8 mouse cellular contexts compared by ENCODE assay signal in genomic region chr12:59130249-59130648, GRCm38 (mm10). TPM values are rescaled to one million over a fixed set of nuclear protein-coding genes. Genes with fewer than 3 reads are reported as not detected.
DNase-seq lines count a peak whose midpoint lies in the region; ATAC-seq and TF ChIP-seq lines count a peak whose summit lies in the region.

No protein-coding gene starts in this region.

- peak overlapping the region; percentile 98 for H3K9ac ChIP-seq in MEL (ENCODE audit: control insufficient read depth, low read depth, low read length, poor library complexity, severe bottlenecking)
- H3K9ac ChIP-seq in hindbrain, embryonic 12.5 days, result peak overlapping the region; percentile 77; the same call in 1 of the 2 replicates
- H3K9ac ChIP-seq in liver, embryonic 16.5 days (ENCODE audit: low read depth, low read length), result peak overlapping the region; percentile 86
- H3K9ac ChIP-seq in neural tube, embryonic 11.5 days (ENCODE audit: low read length), result no peak overlapping the region; the same call in 1 of the 2 replicates

- WGBS in hindbrain, embryonic 12.5 days, result 20% methylated on average over 3 of the region's 3 CpGs
- WGBS in liver, embryonic 16.5 days (ENCODE audit: insufficient replicate concordance), result 6% methylated on average over 3 of the region's 3 CpGs
- 29% methylated on average over 3 of the region's 3 CpGs for WGBS in neural tube, embryonic 11.5 days

- peak overlapping the region; percentile 76 to 97 for H3K4me3 ChIP-seq in MEL (ENCODE audit: control insufficient read depth in 1 of 2, insufficient read depth in 1 of 2, low read depth in 2 of 2, low read length in 2 of 2)
- H3K4me3 ChIP-seq in hindbrain, embryonic 12.5 days, result peak overlapping the region; percentile 69
- peak overlapping the region; percentile 79 for H3K4me3 ChIP-seq in liver, embryonic 16.5 days (ENCODE audit: low read depth, low read length)
- peak overlapping the region; percentile 84 for H3K4me3 ChIP-seq in neural tube, embryonic 11.5 days (ENCODE audit: low read depth, low read length)

- no peaks in the 10 kb centered on the region for H3K27me3 ChIP-seq in MEL (ENCODE audit: control insufficient read depth in 1 of 2, insufficient read depth in 2 of 2, low read length in 2 of 2)
- no peaks in the 10 kb centered on the region for H3K27me3 ChIP-seq in hindbrain, embryonic 12.5 days
- no peaks in the 10 kb centered on the region for H3K27me3 ChIP-seq in liver, embryonic 16.5 days (ENCODE audit: control insufficient read depth, insufficient read depth, low read depth, low read length)
- no peaks in the 10 kb centered on the region for H3K27me3 ChIP-seq in neural tube, embryonic 11.5 days (ENCODE audit: control insufficient read depth, insufficient read depth, low read length)

- TF ChIP-seq CTCF in MEL (IDR thresholded peaks at IDR 0.05 in 2 of 3, conservative IDR thresholded peaks at IDR 0.05 in 1 of 3; ENCODE audit: control insufficient read depth in 1 of 3, insufficient read depth in 1 of 3, low read depth in 2 of 3, low read length in 3 of 3, poor library complexity in 1 of 3, severe bottlenecking in 1 of 3), result no peak

- no peak for TF ChIP-seq RAD21 in MEL (IDR thresholded peaks at IDR 0.05; ENCODE audit: low read depth, low read length)

- H3K27ac ChIP-seq in MEL (ENCODE audit: control insufficient read depth, low read depth, low read length), result peak overlapping the region; percentile 96
- no peak overlapping the region; the same call in 1 of the 2 replicates for H3K27ac ChIP-seq in hindbrain, embryonic 12.5 days
- peak overlapping the region; percentile 88 for H3K27ac ChIP-seq in liver, embryonic 16.5 days (ENCODE audit: low read length)
- H3K27ac ChIP-seq in neural tube, embryonic 11.5 days (ENCODE audit: low read depth, low read length), result no peak overlapping the region

- peak; percentile 36 to 56; a peak in 2 of 4 replicates for TF ChIP-seq EP300 in MEL (IDR thresholded peaks at IDR 0.05; ENCODE audit: low read depth in 1 of 2, low read length in 2 of 2)

- peaks cover 2 to 12% of the 10 kb centered on the region in 2 experiments; a peak in 1 of 4 replicates for H3K4me1 ChIP-seq in MEL (ENCODE audit: control insufficient read depth in 1 of 2, insufficient read depth in 2 of 2, low read length in 2 of 2)
- peaks cover 15% of the 10 kb centered on the region for H3K4me1 ChIP-seq in hindbrain, embryonic 12.5 days
- peaks cover 38% of the 10 kb centered on the region for H3K4me1 ChIP-seq in liver, embryonic 16.5 days (ENCODE audit: control insufficient read depth, low read depth, low read length)
- peaks cover 8% of the 10 kb centered on the region for H3K4me1 ChIP-seq in neural tube, embryonic 11.5 days (ENCODE audit: control insufficient read depth, insufficient read depth, low read length)

- peaks cover 0 to 21% of the 10 kb centered on the region in 2 experiments; a peak in 2 of 4 replicates for H3K36me3 ChIP-seq in MEL (ENCODE audit: control insufficient read depth in 1 of 2, insufficient read depth in 2 of 2, low read length in 2 of 2)
- no peaks in the 10 kb centered on the region for H3K36me3 ChIP-seq in hindbrain, embryonic 12.5 days
- H3K36me3 ChIP-seq in liver, embryonic 16.5 days (ENCODE audit: control insufficient read depth, insufficient read depth), result no peaks in the 10 kb centered on the region
- no peaks in the 10 kb centered on the region for H3K36me3 ChIP-seq in neural tube, embryonic 11.5 days (ENCODE audit: control insufficient read depth, insufficient read depth, low read length)

- TF ChIP-seq POLR2A in MEL (IDR thresholded peaks at IDR 0.05; ENCODE audit: control insufficient read depth in 1 of 2, insufficient read depth in 1 of 2, low read depth in 1 of 2, low read length in 2 of 2, poor library complexity in 1 of 2), result peak in 1 of 2 experiments; percentile 58; a peak in 2 of 4 replicates

- H3K9me3 ChIP-seq in MEL (replicated peaks; ENCODE audit: insufficient read depth, low read length), result no peaks in the 10 kb centered on the region
- no peaks in the 10 kb centered on the region for H3K9me3 ChIP-seq in hindbrain, embryonic 12.5 days (replicated peaks)
- H3K9me3 ChIP-seq in liver, embryonic 16.5 days (replicated peaks; ENCODE audit: control insufficient read depth, low read length), result no peaks in the 10 kb centered on the region
- no peaks in the 10 kb centered on the region for H3K9me3 ChIP-seq in neural tube, embryonic 11.5 days (ENCODE audit: control insufficient read depth, low read length)

- H3K79me2 ChIP-seq in MEL (ENCODE audit: control insufficient read depth, insufficient read depth, low read length, poor library complexity), result peaks cover 41% of the 10 kb centered on the region

- peak; percentile 40 for DNase-seq in CD4-positive, CD25-positive, alpha-beta regulatory T cell, adult 2 months (ENCODE audit: low read depth, low spot score)
- peak; percentile 91 for DNase-seq in MEL (ENCODE audit: low read depth, low spot score)
- DNase-seq in fibroblast of lung, adult 2 months (ENCODE audit: low read depth), result peak; percentile 57
- DNase-seq in neural tube, embryonic 11.5 days (ENCODE audit: low spot score), result peak; percentile 18
- no peak for DNase-seq in urinary bladder, postnatal 4 days (ENCODE audit: low spot score in 2 of 2)

- peak overlapping the region; percentile 72 for H3K4me2 ChIP-seq in hindbrain, embryonic 12.5 days (replicated peaks)
- H3K4me2 ChIP-seq in liver, embryonic 16.5 days (ENCODE audit: low read depth, low read length), result peak overlapping the region; percentile 100
- H3K4me2 ChIP-seq in neural tube, embryonic 11.5 days (ENCODE audit: low read depth), result peak overlapping the region; percentile 63

- no peak for ATAC-seq in CD4-positive, CD25-positive, alpha-beta regulatory T cell, adult 4 months
- no peak for ATAC-seq in hindbrain, embryonic 12.5 days (ENCODE audit: low FRiP score)
- ATAC-seq in liver, embryonic 16.5 days (ENCODE audit: low read depth), result peak; percentile 12; the same call in 1 of the 2 replicates
- no peak for ATAC-seq in neural tube, embryonic 11.5 days (ENCODE audit: insufficient read depth, low FRiP score, low TSS enrichment)

TF ChIP-seq in MEL, 35 proteins besides CTCF, POLR2A, EP300 and RAD21:
- TF ChIP-seq GATA1 (IDR thresholded peaks at IDR 0.05; ENCODE audit: low read depth, low read length), result peak; percentile 68
- peak; percentile 76 for TF ChIP-seq MAX (IDR thresholded peaks at IDR 0.05; ENCODE audit: low read length)
- TF ChIP-seq ZKSCAN1 (IDR thresholded peaks at IDR 0.05; ENCODE audit: low read depth, low read length), result no peak
- peak; percentile 43; the same call in 1 of the 2 replicates for TF ChIP-seq ETS1 (IDR thresholded peaks at IDR 0.05; ENCODE audit: low read depth, low read length)
- TF ChIP-seq HCFC1 (IDR thresholded peaks at IDR 0.05; ENCODE audit: low read depth, low read length), result peak; percentile 38; the same call in 1 of the 2 replicates
- peak; percentile 82 for TF ChIP-seq MXI1 (IDR thresholded peaks at IDR 0.05; ENCODE audit: low read depth, low read length)
- peak; percentile 55 for TF ChIP-seq TAL1 (IDR thresholded peaks at IDR 0.05; ENCODE audit: low read length)
- TF ChIP-seq CHD2 (IDR thresholded peaks at IDR 0.05; ENCODE audit: low read length), result no peak
- TF ChIP-seq TCF12 (IDR thresholded peaks at IDR 0.05; ENCODE audit: low read depth, low read length), result peak; percentile 57
- TF ChIP-seq E2F4 (IDR thresholded peaks at IDR 0.05; ENCODE audit: borderline replicate concordance, low read depth, low read length), result no peak
- TF ChIP-seq MAZ (IDR thresholded peaks at IDR 0.05; ENCODE audit: low read depth, low read length), result no peak
- TF ChIP-seq NRF1 (IDR thresholded peaks at IDR 0.05; ENCODE audit: insufficient read depth, low read depth, low read length, poor library complexity, severe bottlenecking), result no peak
- peak; percentile 58 for TF ChIP-seq NELFE (IDR thresholded peaks at IDR 0.05; ENCODE audit: low read depth, low read length)
- peak; percentile 86 for TF ChIP-seq MYC (IDR thresholded peaks at IDR 0.05; ENCODE audit: low read depth, low read length)
- peak; percentile 85 for TF ChIP-seq TBP (IDR thresholded peaks at IDR 0.05; ENCODE audit: low read depth, low read length)
- peak; percentile 70; the same call in 1 of the 2 replicates for TF ChIP-seq SIN3A (IDR thresholded peaks at IDR 0.05; ENCODE audit: low read length)

RNA-seq across cellular contexts. Expression of gene Mia2, which starts 34.6 kb away (rescaled TPM):
- polyA plus RNA-seq in CD4-positive, CD25-positive, alpha-beta regulatory T cell, adult 4 months (2017; shearing (Covaris generic)), result 10 to 100 TPM; 28.9 to 38.7 TPM
- total RNA-seq in MEL (2012; rRNA removed), result 103 and 134 TPM in 2 replicates
- polyA plus RNA-seq in MEL (2012; ENCODE audit: insufficient read depth in 1 of 2, insufficient read length in 2 of 2, low read depth in 1 of 2, low replicate concordance in 2 of 2, missing spikeins in 1 of 2), result 100 to 1,000 TPM in 1 of 2 experiments, not detected in 1; 175 TPM
- polyA plus RNA-seq in hindbrain, embryonic 12.5 days (2016; fragmentation: Nextera tagmentation; extraction: Ambion mirVana), result 52.0 and 62.5 TPM in 2 replicates
- 53.3 and 56.2 TPM in 2 replicates for polyA plus RNA-seq in liver, embryonic 16.5 days (2015; fragmentation: Nextera tagmentation; extraction: Ambion mirVana)
- polyA plus RNA-seq in neural tube, embryonic 11.5 days (2014; fragmentation: Nextera tagmentation; extraction: Ambion mirVana), result 55.1 and 58.1 TPM in 2 replicates

Comparison
In these comparisons a context has a peak if more than half of its experiments do, and no peak if none do; other contexts are left out.
1. DNase-seq: peak in CD4-positive, CD25-positive, alpha-beta regulatory T cell, adult 2 months (single experiment), MEL (single experiment), fibroblast of lung, adult 2 months (single experiment) and neural tube, embryonic 11.5 days (single experiment); none in urinary bladder, postnatal 4 days (0 of 2).
2. H3K27ac ChIP-seq: peak in MEL (single experiment) and liver, embryonic 16.5 days (single experiment); none in hindbrain, embryonic 12.5 days (single experiment) and neural tube, embryonic 11.5 days (single experiment).
3. Peak in every context shown above with its lines, with median percentiles within 50 percentile points of each other: H3K4me3 ChIP-seq and H3K4me2 ChIP-seq.